11 mouse cellular contexts compared by ENCODE assay signal in genomic region chr8:87173720-87174119, GRCm38 (mm10).
"Had no signal": no experiment of that assay in that cellular context is flagged by ENCODE, and none has a peak within 500 bp of the region (broad histone marks: within the 10 kb centered on the region; RNA-seq: fewer than 3 reads in every experiment).

No protein-coding gene starts in this region.

- H3K4me3 ChIP-seq: kidney, embryonic 15.5 days; limb, embryonic 15.5 days; liver, embryonic 12.5 days; midbrain, embryonic 13.5 days; myocyte; neural tube, embryonic 15.5 days had no signal

- ATAC-seq: liver, embryonic 12.5 days; midbrain, embryonic 13.5 days had no signal

- H3K9ac ChIP-seq: kidney, embryonic 15.5 days; limb, embryonic 15.5 days; liver, embryonic 12.5 days; midbrain, embryonic 13.5 days; neural tube, embryonic 15.5 days had no signal

- H3K27ac ChIP-seq: kidney, embryonic 15.5 days; limb, embryonic 15.5 days; liver, embryonic 12.5 days; midbrain, embryonic 13.5 days; neural tube, embryonic 15.5 days had no signal

- H3K27me3 ChIP-seq: kidney, embryonic 15.5 days; limb, embryonic 15.5 days; liver, embryonic 12.5 days; midbrain, embryonic 13.5 days; neural tube, embryonic 15.5 days had no signal

- DNase-seq: kidney, postnatal 14 days; right cerebral cortex, postnatal 4 days; spleen, adult 18-20 months; thymus, adult 18-20 months; thymus, postnatal 14 days had no signal

- H3K4me2 ChIP-seq: kidney, embryonic 15.5 days; limb, embryonic 15.5 days; liver, embryonic 12.5 days; midbrain, embryonic 13.5 days; neural tube, embryonic 15.5 days had no signal

- H3K4me1 ChIP-seq: kidney, embryonic 15.5 days; liver, embryonic 12.5 days; midbrain, embryonic 13.5 days; neural tube, embryonic 15.5 days had no signal

- H3K36me3 ChIP-seq: kidney, embryonic 15.5 days; limb, embryonic 15.5 days; liver, embryonic 12.5 days; midbrain, embryonic 13.5 days; neural tube, embryonic 15.5 days had no signal

- H3K9me3 ChIP-seq: kidney, embryonic 15.5 days; limb, embryonic 15.5 days; liver, embryonic 12.5 days; midbrain, embryonic 13.5 days; neural tube, embryonic 15.5 days had no signal
